Comparison of ENCODE assay signal across 1 mouse cellular context in genomic region chr7:106985236-106985635, GRCm38 (mm10).
TF ChIP-seq lines count a peak whose summit lies in the region.

No protein-coding gene starts in this region.

TF ChIP-seq in MEL, 35 proteins besides CTCF, POLR2A, EP300 and RAD21:
- TF ChIP-seq NRF1 (IDR thresholded peaks at IDR 0.05; ENCODE audit: insufficient read depth, low read depth, low read length, poor library complexity, severe bottlenecking): no peak
- TF ChIP-seq UBTF (IDR thresholded peaks at IDR 0.05; ENCODE audit: borderline replicate concordance, insufficient read depth, low read depth, low read length): no peak
- TF ChIP-seq ZNF384 (IDR thresholded peaks at IDR 0.05; ENCODE audit: low read depth, low read length): no peak
- TF ChIP-seq BHLHE40 (IDR thresholded peaks at IDR 0.05; ENCODE audit: borderline replicate concordance, low read depth, low read length): no peak
- no peak for TF ChIP-seq USF2 (IDR thresholded peaks at IDR 0.05; ENCODE audit: borderline replicate concordance in 1 of 2, insufficient read depth in 1 of 2, low read depth in 1 of 2, low read length in 2 of 2)
- no peak for TF ChIP-seq GABPA (IDR thresholded peaks at IDR 0.05; ENCODE audit: low read depth, low read length)
- TF ChIP-seq POLR2AphosphoS5 (IDR thresholded peaks at IDR 0.05; ENCODE audit: borderline replicate concordance, low read depth, low read length): no peak
- no peak for TF ChIP-seq E2F4 (IDR thresholded peaks at IDR 0.05; ENCODE audit: borderline replicate concordance, low read depth, low read length)
- no peak for TF ChIP-seq MYB (IDR thresholded peaks at IDR 0.05; ENCODE audit: low read depth, low read length)
- TF ChIP-seq POLR2AphosphoS2 (IDR thresholded peaks at IDR 0.05; ENCODE audit: low read length): no peak
- TF ChIP-seq MEF2A (IDR thresholded peaks at IDR 0.05; ENCODE audit: extremely low read depth, insufficient replicate concordance, low read depth, low read length, poor library complexity, severe bottlenecking): no peak
- TF ChIP-seq ELF1 (IDR thresholded peaks at IDR 0.05; ENCODE audit: low read depth, low read length): no peak
- no peak for TF ChIP-seq TAL1 (IDR thresholded peaks at IDR 0.05; ENCODE audit: low read length)
- TF ChIP-seq SIN3A (IDR thresholded peaks at IDR 0.05; ENCODE audit: low read length): no peak
